ENCODE assay signal across 21 mouse cellular contexts in genomic region chr2:77099814-77100213, GRCm38 (mm10).
A peak's percentile ranks its signal among the peaks of the same experiment; 100 is the strongest.
DNase-seq lines count a peak whose midpoint lies in the region; ATAC-seq and TF ChIP-seq lines count a peak whose summit lies in the region.
"Had no signal": no experiment of that assay in that cellular context is flagged by ENCODE, and none has a peak within 500 bp of the region (broad histone marks: within the 10 kb centered on the region; RNA-seq: fewer than 3 reads in every experiment).

No protein-coding gene starts in this region.

- WGBS in lung, postnatal 0 days = 53% methylated on average over 2 of the region's 2 CpGs

- peak; percentile 95 for TF ChIP-seq EP300 in lung, postnatal 0 days (IDR thresholded peaks at IDR 0.05)

- H3K36me3 ChIP-seq in lung, postnatal 0 days (ENCODE audit: insufficient read depth, low read length) = no peaks in the 10 kb centered on the region
- H3K36me3 ChIP-seq: G1E had no signal

- no peak overlapping the region for H3K4me2 ChIP-seq in lung, postnatal 0 days (replicated peaks; ENCODE audit: low read depth, low read length)

- DNase-seq in lung, postnatal 0 days (ENCODE audit: low spot score) = peak; percentile 70
- DNase-seq in lung, postnatal 10 days = no peak
- DNase-seq in lung, postnatal 25 days (ENCODE audit: low spot score) = peak; percentile 48
- DNase-seq in lung, postnatal 14 days = no peak
- DNase-seq in lung, postnatal 36 days = peak; percentile 46
- DNase-seq in lung, postnatal 4 days = no peak
- DNase-seq: adrenal gland, adult 2 months; adrenal gland, adult 8-10 months; adrenal gland, postnatal 10 days; adrenal gland, postnatal 14 days; adrenal gland, postnatal 25 days; adrenal gland, postnatal 36 days; B cell, adult 2 months; cerebellum, adult 11 months; cerebellum, adult 11-12 months; cerebellum, adult 18-20 months had no signal

- no peaks in the 10 kb centered on the region for H3K27me3 ChIP-seq in lung, postnatal 0 days (replicated peaks; ENCODE audit: insufficient read depth, low read length)
- H3K27me3 ChIP-seq: CH12.LX, Patski had no signal

- peak; percentile 63 for ATAC-seq in lung, postnatal 0 days
- ATAC-seq: activated CD4-positive, CD25-positive, alpha-beta regulatory T cell, adult 4 months; CD4-positive, CD25-positive, alpha-beta regulatory T cell, adult 4 months; Patski had no signal

- peak overlapping the region; percentile 68 for H3K27ac ChIP-seq in lung, postnatal 0 days (ENCODE audit: low read length)

- no peaks in the 10 kb centered on the region for H3K4me1 ChIP-seq in lung, postnatal 0 days (ENCODE audit: insufficient read depth, low read depth, low read length)

- no peak overlapping the region for H3K4me3 ChIP-seq in lung, postnatal 0 days (ENCODE audit: low read depth, low read length)

- no peak overlapping the region for H3K9ac ChIP-seq in lung, postnatal 0 days (replicated peaks; ENCODE audit: low read depth)

- no peaks in the 10 kb centered on the region for H3K9me3 ChIP-seq in lung, postnatal 0 days (ENCODE audit: low read length)

- no peak for TF ChIP-seq CTCF in lung, postnatal 0 days (IDR thresholded peaks at IDR 0.05)

Comparison
In these comparisons a context has a peak if more than half of its experiments do, and no peak if none do; other contexts are left out.
1. DNase-seq: peak in lung, postnatal 0 days (single experiment), lung, postnatal 25 days (single experiment) and lung, postnatal 36 days (single experiment); none in lung, postnatal 10 days (single experiment), lung, postnatal 14 days (single experiment) and lung, postnatal 4 days (0 of 2).